ENCODE assay signal across 9 mouse cellular contexts in the genomic region with DNA sequence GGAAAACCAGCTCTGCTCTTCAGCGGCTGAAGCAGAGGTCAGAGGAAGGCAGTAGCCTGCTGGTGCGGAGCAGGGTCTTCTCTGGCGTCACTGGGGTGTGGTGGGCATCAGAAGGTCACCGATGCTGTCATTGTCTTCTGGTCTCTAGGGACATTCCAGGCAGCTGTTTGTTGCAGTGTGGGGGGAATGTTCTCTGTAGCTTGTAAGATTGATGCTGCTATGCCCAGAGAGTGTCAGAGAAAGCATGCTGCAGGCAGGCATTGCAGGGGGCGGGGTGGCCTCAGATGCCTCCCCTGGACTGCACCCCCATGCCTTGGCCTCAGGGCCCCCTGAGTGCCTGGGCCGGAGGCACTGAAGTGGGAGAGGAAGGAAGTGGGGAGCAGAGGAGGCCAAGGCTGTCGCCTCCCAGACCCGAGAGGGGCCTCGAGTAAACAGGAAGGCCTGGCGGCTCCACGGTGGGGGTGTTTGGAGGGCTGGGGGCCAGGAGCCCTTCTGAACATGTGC. TPM values are rescaled to one million over a fixed set of nuclear protein-coding genes. Genes with fewer than 3 reads are reported as not detected.
DNase-seq lines count a peak whose midpoint lies in the region; ATAC-seq lines count a peak whose summit lies in the region.
"Had no signal": no experiment of that assay in that cellular context is flagged by ENCODE, and none has a peak within 500 bp of the region (broad histone marks: within the 10 kb centered on the region; RNA-seq: fewer than 3 reads in every experiment).

No protein-coding gene starts in this region.

- DNase-seq in midbrain, embryonic 10.5 days (ENCODE audit: low spot score) = no peak
- no peak for DNase-seq in midbrain, embryonic 14.5 days
- DNase-seq in heart, adult 18-20 months = peak; percentile 71 to 89
- peak; percentile 89 for DNase-seq in kidney, adult 11 months
- peak; percentile 85 to 90 for DNase-seq in lung, adult 18-20 months
- peak; percentile 82 to 85 for DNase-seq in spleen, postnatal 36 days (ENCODE audit: low spot score in 2 of 2)
- DNase-seq in urinary bladder, postnatal 36 days (ENCODE audit: low spot score in 2 of 2) = no peak
- DNase-seq in right cerebral cortex, adult 2 months (ENCODE audit: low spot score in 2 of 2) = no peak

- 52% methylated on average over 11 of the region's 11 CpGs for WGBS in midbrain, embryonic 10.5 days
- WGBS in midbrain, embryonic 14.5 days = 47% methylated on average over 11 of the region's 11 CpGs

- H3K27me3 ChIP-seq in midbrain, embryonic 10.5 days (ENCODE audit: low read depth, poor library complexity, severe bottlenecking) = no peaks in the 10 kb centered on the region
- no peaks in the 10 kb centered on the region for H3K27me3 ChIP-seq in midbrain, embryonic 14.5 days (ENCODE audit: control insufficient read depth, insufficient read depth, low read length)
- H3K27me3 ChIP-seq: midbrain, embryonic 12.5 days had no signal

- H3K9ac ChIP-seq in midbrain, embryonic 14.5 days (replicated peaks; ENCODE audit: low read length) = no peak overlapping the region
- H3K9ac ChIP-seq: midbrain, embryonic 12.5 days had no signal

- no peak for ATAC-seq in midbrain, embryonic 14.5 days (ENCODE audit: low FRiP score, low TSS enrichment)

- H3K27ac ChIP-seq in midbrain, embryonic 10.5 days (replicated peaks) = peak overlapping the region; percentile 79
- H3K27ac ChIP-seq in midbrain, embryonic 14.5 days (replicated peaks; ENCODE audit: low read depth, low read length) = no peak overlapping the region
- H3K27ac ChIP-seq: midbrain, embryonic 12.5 days had no signal

- H3K9me3 ChIP-seq in midbrain, embryonic 10.5 days (replicated peaks) = no peaks in the 10 kb centered on the region
- H3K9me3 ChIP-seq in midbrain, embryonic 14.5 days (ENCODE audit: control insufficient read depth, low read length) = no peaks in the 10 kb centered on the region
- H3K9me3 ChIP-seq: midbrain, embryonic 12.5 days had no signal

- peaks cover 26% of the 10 kb centered on the region for H3K4me1 ChIP-seq in midbrain, embryonic 10.5 days
- 0 out of 2 replicates have a peak, but pooled peaks cover 3% of the 10 kb centered on the region for H3K4me1 ChIP-seq in midbrain, embryonic 14.5 days (ENCODE audit: control insufficient read depth, insufficient read depth, low read length)

- no peak overlapping the region for H3K4me2 ChIP-seq in midbrain, embryonic 14.5 days (ENCODE audit: low read length)
- H3K4me2 ChIP-seq: midbrain, embryonic 12.5 days had no signal

- H3K4me3 ChIP-seq in midbrain, embryonic 10.5 days = peak overlapping the region; percentile 7; the same call in 1 of the 2 replicates
- H3K4me3 ChIP-seq in midbrain, embryonic 14.5 days (replicated peaks; ENCODE audit: low read depth, low read length) = no peak overlapping the region
- H3K4me3 ChIP-seq: midbrain, embryonic 12.5 days had no signal

- H3K36me3 ChIP-seq in midbrain, embryonic 10.5 days = peaks cover 4% of the 10 kb centered on the region; the same call in 1 of the 2 replicates
- H3K36me3 ChIP-seq in midbrain, embryonic 14.5 days (ENCODE audit: control insufficient read depth, insufficient read depth, low read length) = peaks cover 8% of the 10 kb centered on the region; the same call in 1 of the 2 replicates

RNA-seq across cellular contexts. Expression of a gene that starts 8.6 kb away (rescaled TPM):
- polyA plus RNA-seq in midbrain, embryonic 10.5 days (2016; fragmentation: Nextera tagmentation; extraction: Ambion mirVana) = 25.6 and 29.2 TPM in 2 replicates
- polyA plus RNA-seq in midbrain, embryonic 14.5 days (2014; fragmentation: Nextera tagmentation; extraction: Ambion mirVana) = 13.5 and 23.8 TPM in 2 replicates
- total RNA-seq in heart, adult 18-20 months (2021) = 100 to 1,000 TPM in 1 of 2 experiments, 10 to 100 TPM in 1; 95.1 to 106 TPM

RNA-seq across cellular contexts. Expression of a gene that starts 16.3 kb away (rescaled TPM):
- polyA plus RNA-seq in midbrain, embryonic 10.5 days (2016; fragmentation: Nextera tagmentation; extraction: Ambion mirVana) = 26.4 and 30.3 TPM in 2 replicates
- 69.2 and 76.2 TPM in 2 replicates for polyA plus RNA-seq in midbrain, embryonic 14.5 days (2014; fragmentation: Nextera tagmentation; extraction: Ambion mirVana)
- 100 to 1,000 TPM; 654 to 691 TPM for total RNA-seq in heart, adult 18-20 months (2021)

RNA-seq across cellular contexts. Expression of a gene that starts 38.3 kb away (rescaled TPM):
- polyA plus RNA-seq in midbrain, embryonic 10.5 days (2016; fragmentation: Nextera tagmentation; extraction: Ambion mirVana) = 10.8 and 11.9 TPM in 2 replicates
- 7.6 and 10.2 TPM in 2 replicates for polyA plus RNA-seq in midbrain, embryonic 14.5 days (2014; fragmentation: Nextera tagmentation; extraction: Ambion mirVana)
- total RNA-seq in heart, adult 18-20 months (2021) = 100 to 1,000 TPM; 108 to 117 TPM

RNA-seq across cellular contexts. Expression of a gene that starts 50.9 kb away (rescaled TPM):
- polyA plus RNA-seq in midbrain, embryonic 10.5 days (2016; fragmentation: Nextera tagmentation; extraction: Ambion mirVana) = 15.9 and 17.1 TPM in 2 replicates
- 20.1 and 24.8 TPM in 2 replicates for polyA plus RNA-seq in midbrain, embryonic 14.5 days (2014; fragmentation: Nextera tagmentation; extraction: Ambion mirVana)
- 10 to 100 TPM; 14.7 to 16.1 TPM for total RNA-seq in heart, adult 18-20 months (2021)

Comparison
In these comparisons a context has a peak if more than half of its experiments do, and no peak if none do; other contexts are left out.
1. DNase-seq: peak in heart, adult 18-20 months (2 of 2), kidney, adult 11 months (single experiment), lung, adult 18-20 months (2 of 2) and spleen, postnatal 36 days (2 of 2); none in midbrain, embryonic 10.5 days (single experiment), midbrain, embryonic 14.5 days (single experiment), urinary bladder, postnatal 36 days (0 of 2) and right cerebral cortex, adult 2 months (0 of 2).